Mouse (Mus musculus): Measurements from ENCODE around the gene Rp9.
"Not testable (repeated sequence)": the region's sequence is repeated elsewhere in the genome, so short reads cannot be mapped to it uniquely, and the experiment has no call there.

The Rp9 gene

DNA sequence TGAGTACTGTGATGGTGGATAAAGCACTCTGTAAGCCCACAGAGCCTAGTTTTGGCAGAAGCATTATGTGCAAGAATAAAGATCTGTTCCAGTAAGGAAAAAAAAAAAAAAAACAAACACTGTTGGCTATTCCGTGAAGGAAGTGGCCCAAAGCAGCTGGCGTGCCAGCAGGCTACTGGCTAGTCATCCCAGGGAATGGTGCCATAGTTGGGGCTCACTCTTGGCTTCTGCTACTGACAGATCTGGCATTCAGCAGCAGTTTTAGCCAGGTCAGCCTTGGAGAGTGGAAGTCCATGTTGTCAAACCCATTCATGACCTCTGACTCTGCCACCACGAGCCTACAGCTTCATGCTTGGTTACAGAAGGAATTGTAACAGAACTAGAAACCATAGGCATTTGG, 7.6 kb downstream of the Rp9 start:
- no peak for DNase-seq (ENCODE audit: low spot score in 2 of 2)

DNA sequence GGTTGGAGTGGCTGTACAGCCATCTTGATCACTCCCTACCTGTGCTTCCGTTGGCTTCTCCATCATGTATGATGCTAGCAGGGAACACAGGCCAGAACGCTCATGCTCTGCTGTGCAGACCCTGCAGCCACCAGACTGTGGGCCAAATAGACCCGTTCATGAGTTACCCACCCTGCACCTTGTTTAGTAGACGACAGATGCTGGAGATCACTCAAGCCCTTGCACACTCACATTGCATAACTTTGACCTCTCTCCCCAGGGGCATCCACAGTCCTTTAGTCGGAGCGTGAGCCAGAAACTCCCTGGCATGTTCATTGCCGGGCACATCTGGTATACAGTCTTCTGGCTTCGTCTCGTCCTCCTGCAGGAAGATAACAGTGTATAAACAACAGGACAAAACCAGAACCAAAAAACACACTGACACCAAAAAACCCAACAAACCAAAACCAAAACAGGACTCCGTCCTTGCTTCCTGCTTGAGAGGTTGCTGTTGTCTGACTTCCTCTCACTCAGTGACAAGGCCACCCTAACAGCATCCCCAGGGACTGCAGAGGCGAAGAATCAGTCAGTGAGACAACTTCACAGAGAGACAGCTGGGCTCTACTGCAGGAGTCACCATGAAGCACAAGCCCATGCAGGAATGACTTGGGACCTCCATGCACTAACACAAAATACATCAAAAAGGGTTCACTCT, 12.3 kb downstream of the Rp9 start:
- no peak for DNase-seq (ENCODE audit: low spot score in 2 of 2)

DNA sequence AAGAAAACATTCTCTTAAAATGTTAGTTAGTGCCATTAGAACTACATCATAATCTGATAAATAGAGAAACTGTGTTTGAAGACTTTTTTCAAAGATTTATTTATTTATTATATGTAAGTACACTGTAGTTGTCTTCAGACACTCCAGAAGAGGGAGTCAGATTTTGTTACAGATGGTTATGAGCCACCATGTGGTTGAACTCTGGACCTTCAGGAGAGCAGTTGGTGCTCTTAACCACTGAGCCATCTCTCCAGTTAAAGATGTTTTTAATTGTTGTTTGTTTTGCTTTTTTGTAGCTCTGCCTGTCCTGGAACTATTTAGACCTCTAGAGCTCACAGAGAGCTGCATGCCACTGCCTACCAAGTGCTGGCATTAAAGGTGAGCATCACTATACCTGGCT, 14.5 kb downstream of the Rp9 start:
- DNase-seq (ENCODE audit: low spot score in 2 of 2) = no peak

DNA sequence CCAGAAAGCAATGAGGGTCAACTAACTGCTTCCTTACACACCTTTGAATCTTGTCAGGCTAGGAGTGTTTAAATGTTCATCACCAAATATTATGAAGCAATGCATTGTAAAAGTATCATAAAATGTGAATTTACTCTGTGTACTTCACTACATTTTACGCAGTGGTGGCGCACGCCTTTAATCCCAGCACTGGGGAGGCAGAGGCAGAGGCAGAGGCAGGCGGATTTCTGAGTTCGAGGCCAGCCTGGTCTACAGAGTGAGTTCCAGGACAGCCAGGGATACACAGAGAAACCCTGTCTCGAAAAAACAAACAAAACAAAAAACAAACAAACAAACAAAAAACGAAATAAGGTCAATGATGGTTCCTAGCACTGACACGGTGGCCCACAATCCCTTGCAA, 15.6 kb downstream of the Rp9 start, which contains the start of gene Gm17545:
TSS of gene Gm17545 (plus strand) at position 301 of the 400 bp plus-strand sequence.
- DNase-seq (ENCODE audit: low spot score in 2 of 2) = not testable (repeated sequence)

DNA sequence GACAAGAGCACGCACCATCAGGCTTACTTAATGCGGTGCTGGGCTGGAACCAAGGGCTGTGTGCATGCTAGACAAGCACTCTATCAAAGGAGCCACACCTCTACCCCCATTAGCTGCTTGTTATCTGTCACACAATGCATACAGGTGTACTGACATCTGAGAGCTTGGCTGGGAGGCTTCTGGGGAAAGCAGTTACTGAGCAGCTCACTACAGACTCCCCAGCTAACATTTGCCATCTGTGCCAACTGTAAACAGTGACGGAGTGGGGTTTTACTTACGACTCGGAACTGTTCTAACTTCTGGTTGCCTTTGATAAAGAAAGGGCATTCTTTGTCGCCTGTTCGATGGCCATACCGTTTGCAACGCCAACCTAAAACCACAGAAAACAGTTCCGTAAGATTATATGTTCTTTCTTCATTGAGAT, 16.0 kb downstream of the Rp9 start:
- DNase-seq (ENCODE audit: low spot score in 2 of 2) = no peak

DNA sequence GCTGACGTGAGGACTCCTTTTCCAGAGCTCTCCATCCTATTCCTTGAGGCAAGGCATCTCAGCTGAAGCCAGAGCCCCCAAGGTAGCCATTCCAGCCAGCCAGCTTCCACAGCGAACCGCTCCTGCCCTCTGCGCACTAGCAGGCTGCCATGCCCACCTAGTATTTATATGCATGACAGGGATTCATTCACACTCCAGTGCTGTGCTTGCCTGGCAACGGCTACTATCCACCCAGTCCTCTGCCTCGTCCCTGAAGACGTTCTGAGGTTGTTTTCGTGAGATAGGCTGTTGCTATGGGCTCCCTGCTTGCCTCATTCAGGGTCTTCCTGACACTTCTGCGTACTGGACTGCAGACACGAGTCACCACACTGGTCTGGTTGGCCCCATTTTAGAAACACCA, 16.8 kb downstream of the Rp9 start:
- no peak for DNase-seq (ENCODE audit: low spot score in 2 of 2)

DNA sequence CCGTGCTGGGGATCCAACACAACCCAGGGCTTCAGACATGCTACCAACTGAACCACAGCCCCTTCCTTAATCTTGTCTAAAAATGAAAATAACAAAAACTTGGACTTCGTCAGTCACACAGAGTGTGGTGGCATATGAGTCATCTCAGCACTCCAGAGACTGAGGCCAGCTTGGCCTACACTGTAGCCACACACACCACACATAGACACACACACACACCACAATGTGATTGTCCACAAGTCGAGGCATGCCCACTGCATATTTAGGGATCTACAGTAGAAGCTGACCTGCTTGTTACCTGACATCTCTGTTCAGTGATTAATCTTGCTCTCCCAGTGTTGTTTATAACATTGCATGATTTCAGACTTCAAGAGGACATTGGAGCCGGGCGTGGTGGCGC, 20.3 kb downstream of the Rp9 start:
- DNase-seq (ENCODE audit: low spot score in 2 of 2) = no peak

DNA sequence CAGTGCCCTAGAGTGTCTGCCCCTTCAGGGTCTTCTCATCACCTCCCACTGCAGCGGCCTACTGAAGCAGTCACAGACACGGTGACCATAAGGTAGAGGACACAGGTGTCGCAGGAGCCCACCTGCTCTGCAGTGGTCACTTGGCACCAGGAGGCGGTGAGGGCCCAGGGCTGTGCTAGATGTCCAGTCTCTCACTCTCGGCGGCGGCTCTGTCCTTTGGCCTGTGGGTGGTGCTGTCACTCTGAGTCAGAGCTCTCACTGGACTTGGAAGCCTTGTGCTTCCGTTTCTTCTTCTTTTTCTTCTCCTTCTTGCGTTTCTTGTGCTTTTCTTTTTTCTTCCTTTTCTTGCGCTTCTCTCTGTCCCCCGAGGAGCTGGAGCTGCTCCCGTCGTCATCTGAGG, 21.1 kb downstream of the Rp9 start:
- no peak for DNase-seq (ENCODE audit: low spot score in 2 of 2)

DNA sequence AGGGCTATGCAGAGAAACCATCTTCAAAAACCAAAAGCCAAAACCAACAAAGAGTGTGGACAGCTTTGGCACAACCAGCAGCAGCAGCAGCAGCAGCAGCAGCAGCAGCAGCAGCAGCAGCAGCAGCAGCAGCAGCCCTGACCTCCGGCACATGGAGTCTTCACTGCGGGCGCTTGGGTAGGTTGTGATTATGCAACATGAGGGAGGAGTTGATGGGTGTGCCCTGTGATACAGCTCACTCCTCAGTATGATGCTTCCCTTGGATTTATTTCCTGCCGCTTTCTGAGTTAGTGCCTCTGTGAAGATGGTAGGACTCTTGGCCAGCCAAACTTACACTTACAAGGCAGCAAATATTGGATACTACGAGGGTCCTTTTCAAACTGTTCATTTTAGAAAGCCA, 22.3 kb downstream of the Rp9 start:
- no peak for DNase-seq (ENCODE audit: low spot score in 2 of 2)

DNA sequence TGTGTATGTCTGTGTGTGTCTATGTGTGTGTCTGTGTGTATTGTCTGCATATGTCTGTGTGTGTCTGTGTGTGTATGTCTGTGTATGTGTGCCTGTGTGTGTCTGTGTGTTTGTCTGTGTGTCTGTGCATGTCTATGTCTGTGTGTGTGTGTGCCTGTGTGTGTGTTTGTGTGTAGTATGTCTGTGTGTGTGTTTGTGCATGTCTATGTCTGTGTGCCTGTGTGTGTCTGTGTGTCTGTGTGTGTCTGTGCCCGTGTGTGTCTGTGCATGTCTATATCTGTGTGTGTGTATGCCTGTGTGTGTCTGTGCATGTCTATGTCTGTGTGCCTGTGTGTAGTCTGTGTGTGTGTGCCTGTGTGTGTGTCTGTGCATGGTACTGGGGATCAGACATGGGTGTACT, 24.4 kb downstream of the Rp9 start:
- no peak for DNase-seq (ENCODE audit: low spot score in 2 of 2)

DNA sequence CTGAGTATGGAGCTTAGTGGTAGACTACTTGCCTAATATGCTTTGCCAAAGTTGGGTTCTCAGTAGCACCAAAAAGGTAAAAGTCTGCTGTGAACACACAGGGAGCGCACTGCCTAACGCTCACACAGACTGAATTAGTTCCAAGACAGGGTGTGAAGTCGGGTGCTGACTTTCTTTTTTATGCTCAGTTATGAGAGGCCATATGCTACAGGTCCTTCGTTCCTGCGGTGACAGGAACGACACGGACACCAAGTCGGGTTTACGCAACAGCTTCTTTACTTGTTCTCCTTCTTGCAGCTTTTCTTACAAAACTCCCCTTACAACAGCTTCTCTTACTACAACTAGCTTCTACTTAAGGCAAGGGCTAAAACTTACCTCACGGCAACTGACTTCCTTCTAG, 26.4 kb downstream of the Rp9 start:
- DNase-seq (ENCODE audit: low spot score in 2 of 2) = no peak

DNA sequence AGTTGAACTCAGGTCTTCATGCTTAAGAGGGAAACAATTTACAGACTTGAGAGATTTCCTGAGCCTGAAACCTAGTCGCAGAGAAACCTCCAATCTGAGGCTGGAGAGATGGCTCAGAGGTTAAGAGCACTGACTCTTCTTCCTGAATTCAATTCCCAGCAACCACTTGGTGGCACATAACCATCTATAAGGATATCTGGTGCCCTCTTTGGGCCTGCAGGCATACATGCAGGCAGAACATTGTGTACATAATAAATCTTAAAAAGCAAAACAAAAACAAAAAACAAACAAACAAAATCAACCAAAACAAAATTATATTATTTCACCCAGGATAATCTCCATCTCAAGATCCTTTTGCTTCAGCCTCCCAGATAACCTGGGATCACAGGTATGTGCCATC, 30.7 kb downstream of the Rp9 start:
- no peak for DNase-seq (ENCODE audit: low spot score in 2 of 2)

DNA sequence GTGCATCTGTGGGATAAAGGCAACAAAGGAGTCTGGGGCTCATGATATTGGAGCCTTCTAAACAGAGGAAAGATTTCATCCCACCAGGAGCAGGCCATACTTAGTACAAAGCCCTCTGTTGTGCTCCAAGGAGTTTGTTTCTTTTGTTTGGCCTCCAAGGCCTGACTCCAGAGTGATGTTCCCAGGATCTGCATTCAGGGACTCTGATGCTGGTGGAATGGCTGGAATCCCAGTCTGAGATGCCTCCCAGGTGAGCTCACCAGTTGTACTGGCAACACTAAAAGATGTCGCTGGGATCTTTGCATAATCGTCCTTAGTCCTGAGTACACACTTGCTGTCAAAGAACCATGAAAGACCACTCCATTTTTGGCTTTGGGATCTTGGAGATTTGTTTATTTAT, 35.4 kb downstream of the Rp9 start:
- DNase-seq (ENCODE audit: low spot score in 2 of 2) = no peak

DNA sequence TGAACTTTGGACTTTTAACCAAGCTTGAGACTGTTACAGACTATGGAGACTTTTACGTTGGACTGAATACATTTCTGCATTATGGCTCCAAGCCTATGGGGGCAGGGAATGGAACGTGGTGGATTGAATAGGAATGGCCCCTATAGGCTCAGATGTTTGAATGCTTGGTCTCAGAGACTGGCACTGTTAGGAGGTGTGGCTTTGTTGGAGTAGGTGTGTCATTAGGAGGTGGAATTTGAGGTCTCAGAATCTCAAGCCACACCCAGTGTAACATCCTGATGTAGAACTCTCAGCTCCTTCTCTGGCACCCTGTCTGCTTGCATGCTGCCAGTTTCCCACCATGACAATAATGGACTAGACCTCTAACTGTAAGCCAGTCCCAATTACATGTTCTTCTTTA, 36.3 kb downstream of the Rp9 start:
- no peak for DNase-seq (ENCODE audit: low spot score in 2 of 2)

DNA sequence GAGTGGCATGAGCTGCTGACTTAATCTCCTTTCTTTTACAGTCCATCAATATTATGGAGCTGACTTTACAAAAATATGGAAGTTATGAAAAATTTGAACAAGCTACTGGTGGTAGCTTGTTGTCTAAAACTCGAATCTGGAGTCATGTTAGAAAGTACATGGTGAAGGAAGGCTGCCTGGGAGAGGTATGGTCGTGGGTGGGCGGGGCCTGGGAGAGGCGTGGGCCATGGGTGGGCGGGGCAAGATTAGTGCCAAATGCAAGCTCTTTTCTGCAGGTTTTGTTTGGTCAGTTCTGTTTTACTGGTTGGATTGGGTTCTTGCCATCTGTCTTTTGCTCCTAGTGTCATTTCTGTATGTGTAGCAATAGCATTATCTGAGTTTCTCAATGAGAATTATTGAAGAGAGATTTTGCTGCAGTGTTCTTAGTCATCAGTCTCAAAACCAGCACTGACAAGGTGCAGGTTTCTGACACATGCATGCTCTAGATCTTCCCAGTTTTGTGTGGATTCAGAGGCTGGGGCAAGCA, 39.2 kb downstream of the Rp9 start:
- no peak for DNase-seq (ENCODE audit: low spot score in 2 of 2)

DNA sequence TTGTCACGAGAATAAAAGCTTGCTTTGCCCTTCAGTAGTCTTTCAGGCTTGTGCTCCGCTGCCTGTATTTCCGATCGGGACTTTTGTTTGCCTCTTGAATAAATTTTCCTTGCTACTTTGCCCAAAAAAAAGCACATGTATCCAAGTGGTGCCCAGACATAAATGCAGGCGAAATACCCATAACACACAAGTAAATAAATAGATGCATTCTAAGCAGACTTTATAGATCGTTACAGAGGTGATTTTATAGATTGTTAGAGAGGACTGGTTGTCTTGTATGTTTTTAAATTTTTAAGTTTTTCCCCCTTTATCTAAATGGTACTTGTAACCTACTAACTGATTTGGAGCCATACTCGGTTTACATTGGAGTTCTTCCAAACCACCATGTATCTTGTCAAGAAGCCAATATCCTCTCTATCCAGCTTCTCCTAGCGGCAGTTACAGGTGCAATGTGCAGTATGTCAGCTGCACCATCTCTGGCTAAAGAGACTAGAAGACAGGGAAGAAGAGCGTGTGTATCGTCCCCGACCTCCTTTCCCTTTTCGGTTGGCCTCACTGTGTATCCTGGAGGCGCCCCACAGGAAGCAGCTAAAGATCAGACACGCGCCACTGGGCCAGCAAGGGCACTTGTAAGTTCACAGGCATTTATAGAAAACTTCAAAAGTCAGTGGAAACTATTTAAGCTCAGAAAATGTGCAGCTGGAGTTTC, 39.9 kb downstream of the Rp9 start:
- DNase-seq (ENCODE audit: low spot score in 2 of 2) = no peak

DNA sequence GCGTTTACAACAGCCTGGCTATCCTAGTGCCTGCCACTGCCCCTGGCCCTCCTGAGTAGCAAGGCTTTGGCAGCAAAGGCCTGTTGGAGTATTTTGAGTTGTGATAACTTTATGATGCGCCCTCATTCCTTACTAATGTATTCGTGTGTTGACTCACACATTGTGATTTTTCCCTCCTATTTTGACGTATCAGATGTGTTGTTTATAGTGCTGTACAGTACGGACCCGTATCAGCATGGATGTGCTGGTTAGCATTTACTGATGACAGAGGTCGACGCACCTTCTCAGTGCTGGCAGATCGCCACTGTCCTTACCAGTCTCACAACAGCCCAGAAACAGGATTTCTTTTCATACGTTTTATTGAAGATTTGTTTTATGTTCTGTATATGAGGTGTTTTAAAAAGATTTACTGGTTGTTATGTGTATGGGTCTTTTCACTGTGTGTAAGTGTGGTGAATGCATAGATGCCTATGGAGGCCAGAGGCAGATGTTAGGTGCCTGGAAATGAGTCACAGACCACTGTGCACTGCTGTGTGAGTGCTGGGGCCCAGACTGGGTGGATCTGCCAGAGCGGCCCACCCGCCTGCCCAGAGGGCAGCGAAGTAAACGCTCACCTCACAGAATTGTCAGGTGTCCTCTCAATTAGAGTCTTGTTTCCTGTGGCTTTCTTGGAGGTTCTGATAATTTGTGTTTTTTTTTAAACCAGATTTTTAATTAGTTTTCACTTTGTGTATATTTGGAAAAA, 40.7 kb downstream of the Rp9 start:
- no peak for DNase-seq (ENCODE audit: low spot score in 2 of 2)

DNA sequence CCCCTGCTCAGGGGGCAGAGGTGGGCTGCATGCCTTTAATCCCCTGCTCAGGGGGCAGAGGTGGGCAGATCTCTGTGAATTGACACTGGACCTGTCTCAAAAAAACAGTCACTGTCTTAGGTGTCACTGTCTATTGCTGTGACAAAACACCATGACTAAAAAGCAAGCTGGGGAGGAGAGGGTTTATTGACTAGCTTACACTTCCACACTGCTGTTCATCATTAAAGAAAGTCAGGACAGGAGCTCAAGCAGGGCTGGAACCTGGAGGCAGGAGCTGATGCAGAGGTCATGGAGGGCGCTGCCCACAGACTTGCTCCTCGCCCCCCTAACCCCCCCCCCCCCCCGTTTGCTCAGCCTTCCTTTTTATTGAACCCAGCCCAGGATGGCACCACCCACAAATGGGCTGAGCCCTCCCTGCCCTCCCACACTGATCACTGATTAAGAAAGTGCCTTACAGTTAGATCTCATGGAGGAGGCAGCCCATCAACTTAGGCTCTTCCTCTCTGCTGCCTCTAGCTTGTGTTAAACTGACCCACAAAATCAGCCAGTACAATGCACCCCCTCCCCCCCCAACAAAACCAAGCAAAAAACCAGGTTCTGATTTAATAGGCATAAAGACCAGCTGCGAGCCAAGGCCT, 41.4 kb downstream of the Rp9 start:
- DNase-seq (ENCODE audit: low spot score in 2 of 2) = no peak

DNA sequence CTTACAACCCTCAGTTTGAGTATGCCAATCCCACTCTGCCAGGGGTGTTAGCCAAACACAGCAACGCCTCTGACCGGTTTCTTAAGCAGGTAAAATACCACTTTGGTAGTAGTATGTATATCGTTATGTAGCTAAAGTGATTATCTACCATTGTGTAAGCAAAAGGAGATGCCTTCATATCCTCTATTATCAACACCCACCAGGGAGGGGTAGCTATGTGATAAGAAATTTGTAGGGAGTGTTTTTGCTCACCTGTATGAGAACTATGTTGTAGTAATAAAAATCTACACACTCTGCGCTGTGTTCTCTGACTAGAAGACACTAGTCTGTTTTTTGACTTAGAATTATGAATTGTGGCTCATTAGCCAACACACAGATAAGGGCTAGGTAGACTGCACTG, 44.8 kb downstream of the Rp9 start:
- no peak for DNase-seq (ENCODE audit: low spot score in 2 of 2)

DNA sequence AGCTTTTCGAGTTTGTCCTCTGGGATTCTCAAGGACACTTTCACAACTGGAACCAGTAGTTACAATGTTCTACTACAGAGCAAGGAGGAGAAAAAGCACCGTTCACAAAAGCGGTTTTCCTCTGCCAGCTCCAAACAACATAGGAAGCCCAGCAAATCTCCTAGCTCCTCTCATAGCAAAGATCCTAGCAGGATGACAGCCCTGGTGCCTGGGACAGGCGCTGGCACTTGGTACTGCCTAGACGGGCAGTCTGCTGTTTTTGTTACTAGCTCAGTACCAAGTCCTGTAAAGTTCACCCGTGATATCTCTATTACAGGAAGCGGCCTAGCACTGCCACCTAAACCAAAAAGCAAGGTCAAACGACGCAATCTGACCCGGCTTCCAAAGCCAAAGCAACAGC, 45.3 kb downstream of the Rp9 start:
- no peak for DNase-seq (ENCODE audit: low spot score in 2 of 2)

DNA sequence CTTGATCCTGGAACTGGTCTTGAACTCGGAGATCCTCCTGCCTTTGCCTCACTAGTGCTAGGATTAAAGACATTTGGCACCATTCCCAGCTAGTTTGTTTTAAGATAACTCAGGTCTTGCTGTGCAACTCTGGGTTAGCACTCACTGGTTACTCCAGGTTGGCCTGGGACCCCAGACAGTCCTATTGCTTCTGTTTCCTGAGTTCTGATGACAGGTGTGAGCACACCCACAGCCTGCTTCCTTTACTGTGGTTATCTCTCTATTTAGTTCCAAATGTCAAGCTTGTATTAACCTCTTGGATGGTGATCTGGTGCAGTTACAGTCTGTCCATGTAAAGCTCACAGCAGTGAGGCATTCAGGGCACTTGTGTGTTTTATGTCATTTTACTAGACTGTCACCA, 46.0 kb downstream of the Rp9 start:
- no peak for DNase-seq (ENCODE audit: low spot score in 2 of 2)

DNA sequence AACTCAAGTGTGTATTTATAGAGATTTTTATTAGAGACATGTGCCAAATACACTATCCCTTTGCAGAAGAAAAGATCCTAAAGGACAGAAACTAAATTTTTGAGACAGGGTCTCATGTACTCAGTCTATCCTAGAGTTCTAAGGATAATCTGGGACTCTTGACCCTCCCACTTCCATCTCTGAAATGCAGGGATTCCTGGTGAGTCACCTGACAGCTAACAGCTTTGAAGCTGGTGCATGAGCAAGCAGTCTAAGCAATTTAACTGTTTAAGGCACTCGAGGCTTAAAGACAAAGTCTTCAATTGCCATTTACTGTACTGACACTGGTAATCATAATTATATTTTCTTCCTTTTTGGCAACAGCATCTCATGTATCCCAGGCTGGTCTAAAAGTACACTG, 47.0 kb downstream of the Rp9 start:
- no peak for DNase-seq (ENCODE audit: low spot score in 2 of 2)
